Mouse (Mus musculus): ENCODE data around the gene Plk5. TPM values are rescaled to one million over a fixed set of nuclear protein-coding genes. Genes with fewer than 3 reads are reported as not detected.

Plk5 gene
- polyA plus RNA-seq, 1 experiment from 2014 or later, result 0.23 TPM

DNA sequence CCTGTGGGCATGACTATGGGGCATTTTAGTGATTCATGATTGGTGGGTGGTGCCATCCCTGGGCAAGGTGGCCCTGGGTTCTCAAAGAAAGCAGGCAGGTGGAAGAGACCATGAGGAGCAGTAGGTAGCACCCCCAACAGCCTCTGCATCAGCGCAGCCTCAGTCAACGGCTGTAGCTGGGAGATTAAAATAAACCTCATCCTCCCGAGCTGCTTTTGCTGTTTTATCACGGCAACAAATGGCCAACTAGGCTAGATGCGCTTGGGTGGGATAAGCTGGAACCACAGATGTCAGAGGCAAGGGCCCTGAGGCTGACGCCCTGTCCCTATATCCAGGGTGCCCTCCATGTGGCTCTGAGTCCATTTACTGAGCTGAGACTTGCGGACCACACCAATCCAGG, 28.4 kb downstream of the Plk5 start:
- ATAC-seq (ENCODE audit: low FRiP score), result no peak
- Histone ChIP-seq H3K4me2 (peak overlapping the region; percentile 91), H3K4me1 (peaks cover 43% of the 10 kb centered on the region), H3K36me3 (replicated peaks) (peaks cover 50% of the 10 kb centered on the region), H3K27ac (peak overlapping the region; percentile 97), H3K4me3 (replicated peaks) (peak overlapping the region; percentile 98), H3K9ac (peak overlapping the region; percentile 100), H3K9me3 (no peaks in the 10 kb centered on the region), H3K27me3 (no peaks in the 10 kb centered on the region)
- WGBS, result 79% methylated on average over 7 of the region's 7 CpGs

DNA sequence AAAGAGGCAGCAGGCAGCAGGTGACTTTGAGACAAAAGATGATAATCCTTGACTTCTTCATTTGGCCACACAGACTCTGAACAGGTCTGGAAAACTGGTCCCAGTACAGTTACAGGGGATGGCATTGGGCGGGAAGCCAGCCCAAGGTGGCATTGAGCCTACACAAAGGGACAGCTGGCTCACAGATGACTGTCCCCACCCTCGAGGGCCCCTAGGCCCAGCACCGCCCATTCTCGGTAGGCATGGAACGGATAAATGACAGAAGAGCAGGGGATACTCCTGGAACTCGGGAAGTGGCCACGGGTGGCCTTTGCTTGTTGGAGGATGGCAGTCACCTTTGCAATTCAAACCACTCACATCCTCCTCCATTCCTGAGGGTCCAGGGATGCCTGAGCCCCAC, 29.1 kb downstream of the Plk5 start:
- Histone ChIP-seq H3K27ac (peak overlapping the region; percentile 97), H3K4me2 (peak overlapping the region; percentile 91), H3K4me1 (peaks cover 43% of the 10 kb centered on the region), H3K9me3 (no peaks in the 10 kb centered on the region), H3K4me3 (replicated peaks) (peak overlapping the region; percentile 98), H3K36me3 (replicated peaks) (peaks cover 47% of the 10 kb centered on the region), H3K9ac (peak overlapping the region; percentile 100), H3K27me3 (no peaks in the 10 kb centered on the region)
- WGBS, result 4% methylated on average over 7 of the region's 7 CpGs
- peak; percentile 18; the same call in 1 of the 2 replicates for ATAC-seq (ENCODE audit: low FRiP score)

DNA sequence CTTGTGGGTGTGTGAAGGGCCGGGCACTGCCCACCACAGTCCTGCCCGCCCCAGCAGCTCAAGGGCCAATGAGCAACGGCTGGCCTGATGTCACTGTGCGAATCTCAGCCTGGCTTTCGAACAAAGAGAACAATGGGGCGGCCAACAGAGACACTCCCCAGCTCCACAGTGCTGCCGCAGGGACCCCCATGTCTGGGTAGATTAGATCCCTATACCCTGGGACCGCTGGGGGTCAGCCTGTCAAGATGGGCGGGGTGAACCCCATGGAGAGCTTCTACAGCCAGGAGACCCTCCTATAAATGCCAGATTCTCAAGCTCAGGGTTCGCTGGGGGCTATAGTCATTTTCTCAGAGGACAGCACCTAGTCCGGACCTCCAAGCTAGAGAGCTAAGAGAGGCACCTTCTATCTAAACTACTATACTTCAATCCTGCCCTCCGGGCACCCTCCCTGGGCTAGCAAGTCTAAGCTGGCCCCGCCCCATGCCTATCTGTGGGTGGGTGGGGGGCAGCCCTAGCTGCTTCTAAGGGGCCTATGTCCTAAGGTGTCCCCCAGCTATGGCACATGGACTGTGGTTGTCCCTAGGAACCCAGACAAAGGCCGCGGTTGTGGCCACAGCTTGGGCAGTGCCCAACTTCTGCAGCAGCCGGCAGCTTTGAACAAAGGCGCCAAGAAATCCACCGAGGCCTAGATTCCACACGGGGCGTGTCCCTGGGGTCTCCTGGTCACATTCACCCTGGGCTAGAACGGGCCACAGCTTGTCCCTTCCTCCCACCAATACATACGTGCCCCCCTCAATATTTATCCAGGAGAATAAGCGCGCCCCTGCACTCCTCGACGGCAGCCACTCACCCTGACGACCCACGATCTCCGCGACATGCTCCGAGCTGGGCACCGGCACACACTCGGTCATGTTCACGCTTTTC, 29.8 kb downstream of the Plk5 start:
- Histone ChIP-seq H3K27ac (peak overlapping the region; percentile 97), H3K36me3 (replicated peaks) (peaks cover 48% of the 10 kb centered on the region), H3K4me2 (peak overlapping the region; percentile 91), H3K9ac (peak overlapping the region; percentile 100), H3K4me1 (peaks cover 41% of the 10 kb centered on the region), H3K9me3 (no peaks in the 10 kb centered on the region), H3K27me3 (no peaks in the 10 kb centered on the region), H3K4me3 (replicated peaks) (peak overlapping the region; percentile 98)
- 2% methylated on average over 34 of the region's 34 CpGs for WGBS
- ATAC-seq (ENCODE audit: low FRiP score), result peak; percentile 80

DNA sequence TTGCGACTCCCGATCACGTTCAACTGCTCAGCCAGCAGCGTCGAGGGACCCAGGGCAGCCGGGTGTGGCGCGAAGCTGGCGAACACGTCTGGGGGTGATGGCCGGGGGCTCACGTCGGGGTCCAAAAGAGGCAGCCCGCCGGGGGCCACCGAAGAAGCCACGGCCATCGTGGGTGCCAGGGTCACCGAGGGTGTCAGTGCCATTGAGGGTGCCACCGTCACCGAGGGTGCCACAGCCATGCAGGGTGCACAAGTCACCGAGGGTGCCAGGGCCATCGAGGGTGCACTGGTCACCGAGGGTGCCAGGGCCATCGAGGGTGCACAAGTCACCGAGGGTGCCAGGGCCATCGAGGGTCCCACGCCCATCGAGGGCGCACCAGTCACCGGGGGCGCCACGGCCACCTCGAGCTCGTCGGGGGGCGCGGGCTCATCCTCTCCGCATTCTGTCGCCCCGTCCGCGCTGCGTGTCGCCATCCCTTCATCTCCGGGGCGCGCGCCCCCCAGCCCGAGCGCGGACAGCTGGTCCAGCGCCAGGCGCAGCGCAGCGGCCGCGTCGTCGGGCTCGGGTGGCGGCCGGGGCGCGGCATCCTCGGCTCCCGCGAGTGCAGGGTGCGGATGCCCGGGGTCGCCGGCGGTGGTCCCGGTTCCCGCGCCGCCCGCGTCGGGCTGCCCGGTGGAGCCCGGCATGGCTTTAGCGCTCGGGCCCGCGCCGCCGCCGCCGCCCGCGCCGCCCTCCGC, 30.6 kb downstream of the Plk5 start:
- under 1% methylated on average over 77 of the region's 94 CpGs for WGBS

DNA sequence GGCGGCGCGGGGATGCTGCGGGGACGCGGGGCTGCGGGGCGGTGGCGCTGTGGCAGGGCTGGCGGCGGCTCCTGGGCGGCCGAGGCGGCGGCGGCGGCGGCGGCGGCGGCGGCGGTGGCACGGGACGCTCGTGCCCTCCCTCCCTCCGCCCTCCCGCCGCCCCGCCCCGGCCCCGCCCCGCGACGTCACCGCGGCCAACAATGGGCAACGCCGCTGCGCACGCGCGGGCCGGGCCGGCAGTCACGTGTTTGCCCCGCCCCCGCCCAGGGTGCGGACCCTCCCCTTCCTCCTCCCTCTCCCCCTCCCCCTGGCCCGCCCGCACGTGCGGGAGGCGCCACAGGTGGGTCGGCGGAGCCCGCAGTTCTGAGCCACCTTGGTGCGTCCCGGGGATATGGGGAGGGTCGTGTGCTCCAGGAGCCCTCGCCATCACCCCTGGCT, 31.3 kb downstream of the Plk5 start, which contains the start of gene Mex3d:
Gene Mex3d, minus strand, starts transcription at position 138 of the 438 bp plus-strand sequence.
- Histone ChIP-seq H3K9ac (peak within 1 kb of the TSS; percentile 100), H3K9me3 (no peaks in the 10 kb centered on the region), H3K27ac (peak within 1 kb of the TSS; percentile 97), H3K27me3 (no peaks in the 10 kb centered on the region), H3K4me2 (peak within 1 kb of the TSS; percentile 91), H3K4me3 (replicated peaks) (peak within 1 kb of the TSS; percentile 98), H3K36me3 (replicated peaks) (peaks cover 48% of the 10 kb centered on the region), H3K4me1 (peaks cover 36% of the 10 kb centered on the region)
- peak; percentile 46 for ATAC-seq (ENCODE audit: low FRiP score)
- 2% methylated on average over 17 of the region's 61 CpGs for WGBS

More for the DNA sequence above, 30.6 kb downstream of the Plk5 start:
- H3K9me3 ChIP-seq, result no peaks in the 10 kb centered on the region
- H3K27ac ChIP-seq, result peak overlapping the region; percentile 97
- H3K9ac ChIP-seq, result peak overlapping the region; percentile 100
- no peaks in the 10 kb centered on the region for H3K27me3 ChIP-seq
- peak overlapping the region; percentile 98 for H3K4me3 ChIP-seq (replicated peaks)
- ATAC-seq (ENCODE audit: low FRiP score), result no peak
- peaks cover 36% of the 10 kb centered on the region for H3K4me1 ChIP-seq
- peak overlapping the region; percentile 91 for H3K4me2 ChIP-seq
- peaks cover 48% of the 10 kb centered on the region for H3K36me3 ChIP-seq (replicated peaks)

DNA sequence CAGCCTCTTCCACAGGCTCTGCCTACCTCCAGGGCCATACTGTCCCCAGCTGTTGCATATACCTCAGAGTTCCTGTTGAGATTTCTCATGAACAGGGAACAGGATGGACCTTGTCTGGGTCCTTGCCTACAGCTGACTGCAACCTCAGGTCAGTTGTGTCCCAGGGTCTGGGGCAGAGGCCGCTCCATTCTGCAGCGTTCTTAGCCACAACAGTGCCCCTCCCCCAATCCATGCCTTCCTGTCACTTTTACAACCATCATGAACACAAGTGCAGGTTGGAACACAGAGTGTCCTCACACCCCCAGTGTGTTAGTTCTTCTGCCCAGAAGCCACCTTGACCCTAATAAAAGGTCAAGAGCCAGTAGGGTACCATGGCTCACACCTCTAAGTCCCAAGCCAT, 32.5 kb downstream of the Plk5 start:
- ATAC-seq (ENCODE audit: low FRiP score), result no peak
- H3K27ac ChIP-seq, result 0 out of 2 replicates have a peak overlapping the region, but pooled peaks have one; percentile 5
- no peaks in the 10 kb centered on the region for H3K27me3 ChIP-seq
- H3K4me3 ChIP-seq (replicated peaks), result no peak overlapping the region
- 36% methylated on average over 2 of the region's 2 CpGs for WGBS
- peaks cover 27% of the 10 kb centered on the region for H3K4me1 ChIP-seq
- peak overlapping the region; percentile 91; the same call in 1 of the 2 replicates for H3K4me2 ChIP-seq
- H3K9ac ChIP-seq, result no peak overlapping the region
- H3K36me3 ChIP-seq (replicated peaks), result peaks cover 48% of the 10 kb centered on the region
- no peaks in the 10 kb centered on the region for H3K9me3 ChIP-seq

DNA sequence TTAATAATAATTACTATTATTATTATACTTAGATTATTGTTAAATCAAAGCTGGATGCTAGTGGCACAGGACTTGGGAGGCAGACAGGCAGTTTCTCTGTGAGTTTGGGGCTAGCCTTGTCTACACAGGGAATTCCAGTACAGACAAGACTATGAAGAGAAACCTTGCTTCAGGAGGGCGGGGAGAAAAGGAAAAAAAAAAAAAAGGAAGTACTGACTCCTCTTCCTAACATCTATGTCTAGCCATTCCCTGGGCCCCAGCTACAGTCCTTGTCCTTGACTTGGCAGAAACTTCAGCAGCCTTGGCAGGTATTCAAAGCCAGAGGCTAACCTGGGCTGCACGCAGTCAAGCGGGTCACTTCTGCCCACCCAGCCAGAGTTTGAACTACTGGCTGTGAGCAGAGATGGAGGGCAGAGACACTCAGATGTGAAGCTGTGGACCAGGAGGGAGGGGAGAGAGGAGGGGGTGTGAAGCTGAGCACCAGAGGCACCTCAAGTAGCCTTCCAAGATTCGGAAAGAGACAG, 33.0 kb downstream of the Plk5 start:
- Histone ChIP-seq H3K27me3 (no peaks in the 10 kb centered on the region), H3K27ac (no peak overlapping the region), H3K9ac (no peak overlapping the region), H3K4me2 (no peak overlapping the region), H3K36me3 (replicated peaks) (peaks cover 48% of the 10 kb centered on the region), H3K9me3 (no peaks in the 10 kb centered on the region), H3K4me3 (replicated peaks) (no peak overlapping the region), H3K4me1 (peaks cover 22% of the 10 kb centered on the region)
- WGBS, result 83% methylated on average over 4 of the region's 4 CpGs
- no peak for ATAC-seq (ENCODE audit: low FRiP score)

DNA sequence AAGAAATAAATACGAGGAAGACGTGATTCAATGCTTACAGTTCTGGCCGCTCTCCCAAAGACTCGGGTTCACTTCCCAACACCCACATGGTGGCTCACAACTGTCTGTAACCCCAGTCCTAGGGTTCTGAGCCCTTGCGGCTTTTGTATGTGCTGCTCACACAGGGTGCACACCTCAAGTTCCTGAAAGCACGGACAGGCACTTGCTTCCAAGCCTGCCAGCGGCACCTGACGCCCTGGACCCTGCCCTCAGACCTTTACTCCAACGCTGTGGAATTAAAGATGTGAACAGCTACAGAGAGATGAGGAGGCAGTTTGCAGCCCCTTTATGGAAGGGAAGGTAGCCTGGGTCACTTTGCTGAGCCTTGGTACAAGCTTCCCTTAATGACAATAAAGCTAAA, 34.4 kb downstream of the Plk5 start:
- whole genome bisulfite sequencing, result 88% methylated on average over 9 of the region's 9 CpGs

DNA sequence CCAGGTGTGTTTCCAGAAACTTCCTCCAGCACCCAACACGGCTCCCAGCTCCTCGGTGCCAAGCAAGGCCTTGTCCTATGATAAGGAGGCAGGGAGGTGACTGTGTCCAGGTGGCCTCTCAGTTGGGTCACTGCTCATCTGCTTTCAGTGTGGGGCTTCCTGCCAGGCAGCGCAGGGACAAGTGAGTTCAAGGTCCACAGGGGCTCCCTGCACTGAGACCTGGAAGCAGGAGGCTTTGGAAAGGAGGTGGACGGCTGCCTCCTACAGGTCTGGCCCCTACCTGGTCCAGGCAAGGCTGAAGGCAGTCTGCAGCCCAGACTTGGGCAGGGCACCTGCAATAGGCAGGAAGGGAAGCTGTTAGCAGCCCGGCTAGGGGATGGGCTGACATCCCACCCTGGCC, 36.4 kb downstream of the Plk5 start:
- H3K9me3 ChIP-seq, result no peaks in the 10 kb centered on the region
- peaks cover 24% of the 10 kb centered on the region for H3K4me1 ChIP-seq
- H3K27me3 ChIP-seq, result no peaks in the 10 kb centered on the region
- H3K4me3 ChIP-seq (replicated peaks), result no peak overlapping the region
- H3K9ac ChIP-seq, result no peak overlapping the region
- ATAC-seq (ENCODE audit: low FRiP score), result no peak
- H3K4me2 ChIP-seq, result no peak overlapping the region
- H3K27ac ChIP-seq, result no peak overlapping the region
- H3K36me3 ChIP-seq (replicated peaks), result peaks cover 67% of the 10 kb centered on the region
- 97% methylated on average over 5 of the region's 5 CpGs for WGBS

More for the DNA sequence above, 34.4 kb downstream of the Plk5 start:
- H3K4me1 ChIP-seq, result peaks cover 10% of the 10 kb centered on the region
- no peak overlapping the region for H3K4me2 ChIP-seq
- no peak overlapping the region for H3K4me3 ChIP-seq (replicated peaks)
- H3K9me3 ChIP-seq, result no peaks in the 10 kb centered on the region
- H3K36me3 ChIP-seq (replicated peaks), result peaks cover 56% of the 10 kb centered on the region
- no peak overlapping the region for H3K9ac ChIP-seq
- H3K27me3 ChIP-seq, result no peaks in the 10 kb centered on the region
- H3K27ac ChIP-seq, result 0 out of 2 replicates have a peak overlapping the region, but pooled peaks have one; percentile 25
- no peak for ATAC-seq (ENCODE audit: low FRiP score)

DNA sequence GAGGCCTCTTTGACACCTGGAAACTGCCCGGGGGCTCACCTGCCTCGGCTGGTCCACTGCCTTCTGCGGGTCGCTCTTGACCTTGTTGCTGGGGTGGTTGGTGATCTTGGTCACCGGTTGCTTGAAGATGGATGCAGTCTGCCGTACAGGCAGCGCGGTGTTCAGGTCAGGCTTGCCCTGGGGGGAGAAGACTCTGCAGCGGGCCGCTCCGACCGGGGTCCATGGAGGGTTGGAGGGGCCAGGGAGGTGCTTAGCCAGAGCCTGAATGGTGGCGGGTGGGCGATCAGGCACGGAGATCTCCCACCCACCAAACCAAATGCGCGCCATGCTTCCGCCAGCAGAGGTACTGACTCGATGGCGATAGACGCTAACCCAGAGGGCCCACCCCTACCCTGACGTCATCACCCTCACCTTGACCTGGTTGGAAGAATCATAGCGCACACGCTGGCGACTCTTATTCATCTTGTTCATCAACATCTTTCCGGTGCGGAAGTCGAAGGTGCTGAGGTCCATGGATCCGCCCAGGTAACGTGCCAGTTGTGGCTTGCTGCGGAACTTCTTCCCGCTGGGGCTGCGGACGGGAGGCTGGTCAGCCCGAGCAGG, 38.9 kb downstream of the Plk5 start:
- 95% methylated on average over 35 of the region's 35 CpGs for WGBS
- H3K9me3 ChIP-seq, result no peaks in the 10 kb centered on the region

DNA sequence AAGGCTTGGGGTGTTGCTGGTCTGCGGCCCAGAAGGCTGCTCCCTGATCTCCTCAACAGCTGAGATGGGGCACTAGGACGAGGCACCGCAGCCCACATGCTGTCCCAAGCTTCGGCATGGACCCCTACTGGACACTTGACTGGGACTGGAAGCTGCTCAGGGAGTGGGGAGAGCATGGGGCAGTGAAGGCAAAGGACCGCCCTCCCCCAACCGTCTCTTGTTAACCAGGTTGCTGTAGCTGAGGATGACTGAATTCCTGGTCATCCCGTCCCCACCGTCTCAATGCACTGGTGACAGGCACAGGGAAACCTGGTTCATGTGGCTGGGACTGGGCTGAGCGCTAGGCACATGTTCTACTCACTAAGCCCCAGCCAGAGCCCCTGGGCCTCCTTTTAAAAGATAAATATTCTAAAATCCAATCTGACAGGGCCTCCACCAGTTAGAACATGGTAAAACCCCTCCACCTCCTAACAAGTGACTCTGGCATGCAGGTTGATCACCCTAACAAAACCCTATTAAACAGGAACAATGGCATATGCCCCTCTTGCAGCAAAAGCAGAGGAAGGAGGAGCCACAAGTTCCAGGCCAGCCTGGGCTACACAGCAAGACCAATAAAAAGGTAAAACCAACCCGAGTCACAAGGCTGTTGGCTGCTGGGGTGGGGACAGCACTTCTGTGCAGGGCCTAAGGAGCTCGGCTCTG, 40.7 kb downstream of the Plk5 start:
- Histone ChIP-seq H3K27me3 (no peaks in the 10 kb centered on the region), H3K4me2 (peak overlapping the region; percentile 84), H3K27ac (peak overlapping the region; percentile 100), H3K4me3 (replicated peaks) (peak overlapping the region; percentile 78), H3K9ac (peak overlapping the region; percentile 93; the same call in 1 of the 2 replicates), H3K4me1 (peaks cover 30% of the 10 kb centered on the region), H3K36me3 (replicated peaks) (peaks cover 58% of the 10 kb centered on the region), H3K9me3 (no peaks in the 10 kb centered on the region)
- 87% methylated on average over 11 of the region's 11 CpGs for WGBS
- ATAC-seq (ENCODE audit: low FRiP score), result no peak

More for the DNA sequence above, 38.9 kb downstream of the Plk5 start:
- Histone ChIP-seq H3K27ac (no peak overlapping the region), H3K4me2 (no peak overlapping the region), H3K4me3 (replicated peaks) (no peak overlapping the region), H3K9ac (peak overlapping the region; percentile 12; the same call in 1 of the 2 replicates), H3K27me3 (no peaks in the 10 kb centered on the region), H3K4me1 (peaks cover 19% of the 10 kb centered on the region), H3K36me3 (replicated peaks) (peaks cover 66% of the 10 kb centered on the region)
- no peak for ATAC-seq (ENCODE audit: low FRiP score)

Measured in forebrain, embryonic 12.5 days (tissue).